Mouse (Mus musculus) bone marrow macrophage, adult 2 months (primary cell): ENCODE measurements around the gene Krt33b.

ENCODE experiments used
- CTCF ChIP-seq: IDR thresholded peaks from 2 replicates; pipeline ENCODE4 v1.5.1; 2012; ENCODE audit warnings: low read depth, mild to moderate bottlenecking, low read length, moderate library complexity
- POLR2A ChIP-seq: IDR thresholded peaks from 2 replicates; pipeline ENCODE4 v1.6.1; 2012; ENCODE audit warnings: mild to moderate bottlenecking, low read depth, low read length, borderline replicate concordance

- TF ChIP-seq POLR2A, result no peak
- no peak for TF ChIP-seq CTCF
Observed at GRCm38 (mm10) chr11:100029768-100030167, at the start of gene Krt33b.
